ENCODE assay signal across 8 mouse cellular contexts in the genomic region with DNA sequence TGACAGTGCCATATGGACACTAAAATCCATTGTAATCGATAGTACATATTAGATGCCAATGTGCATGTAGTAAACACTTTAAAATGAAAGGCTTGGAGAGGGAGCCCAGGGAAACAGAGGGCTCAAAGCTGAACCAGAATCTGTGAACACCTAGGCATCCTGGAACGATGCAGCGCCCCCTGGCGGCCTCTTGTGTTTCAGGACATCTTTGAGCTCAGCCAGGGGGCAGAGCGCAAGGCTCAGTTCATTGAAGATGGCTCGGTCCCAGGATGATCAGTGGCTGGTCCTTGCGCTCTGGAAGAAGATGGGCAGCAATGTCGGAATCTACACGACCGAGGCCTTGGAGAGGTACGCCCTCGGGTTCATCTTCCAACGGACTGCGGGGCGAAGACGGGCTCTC. TPM values are rescaled to one million over a fixed set of nuclear protein-coding genes. Genes with fewer than 3 reads are reported as not detected.
DNase-seq lines count a peak whose midpoint lies in the region; ATAC-seq and TF ChIP-seq lines count a peak whose summit lies in the region.
"Not testable (repeated sequence)": the region's sequence is repeated elsewhere in the genome, so short reads cannot be mapped to it uniquely, and the experiment has no call there.

A gene (plus strand): TSS at position 205 of the 400 bp plus-strand sequence.

- 5% methylated on average over 16 of the region's 16 CpGs for WGBS in embryonic facial prominence, embryonic 13.5 days
- 5% methylated on average over 16 of the region's 16 CpGs for WGBS in kidney, adult 2 months

- peak; percentile 78 for DNase-seq in adrenal gland, postnatal 14 days
- DNase-seq in heart, adult 8-10 months (ENCODE audit: low spot score) = peak; percentile 37
- DNase-seq in kidney, adult 2 months = peak; percentile 58
- peak; percentile 46 to 54 for DNase-seq in left cerebral cortex, postnatal 36 days (ENCODE audit: low spot score in 2 of 2)
- peak; percentile 51 for DNase-seq in right cerebral cortex, adult 18-20 months
- DNase-seq in urinary bladder, adult 2 months (ENCODE audit: low spot score) = peak; percentile 34

- not testable (repeated sequence) for H3K27ac ChIP-seq in embryonic facial prominence, embryonic 13.5 days; kidney, adult 2 months (ENCODE audit: insufficient read depth, low read depth, low read length)

- peak within 1 kb of the TSS; percentile 23 for H3K4me3 ChIP-seq in embryonic facial prominence, embryonic 13.5 days
- not testable (repeated sequence) for H3K4me3 ChIP-seq in kidney, adult 2 months (ENCODE audit: insufficient read depth, low read depth, low read length)

- not testable (repeated sequence) for H3K9ac ChIP-seq in embryonic facial prominence, embryonic 13.5 days

- not testable (repeated sequence) for H3K9me3 ChIP-seq in embryonic facial prominence, embryonic 13.5 days

- not testable (repeated sequence) for H3K4me1 ChIP-seq in embryonic facial prominence, embryonic 13.5 days; kidney, adult 2 months (ENCODE audit: control insufficient read depth, insufficient read depth, low read length)

- peaks cover 22% of the 10 kb centered on the region for H3K27me3 ChIP-seq in embryonic facial prominence, embryonic 13.5 days
- H3K27me3 ChIP-seq in kidney, adult 2 months (replicated peaks; ENCODE audit: control insufficient read depth, insufficient read depth, low read length) = not testable (repeated sequence)

- TF ChIP-seq CTCF in kidney, adult 2 months (conservative IDR thresholded peaks at IDR 0.05; ENCODE audit: insufficient read depth, insufficient read length, low read depth, low read length) = peak; percentile 47

- ATAC-seq in embryonic facial prominence, embryonic 13.5 days (ENCODE audit: insufficient number of reproducible peaks, insufficient read depth, low FRiP score, low TSS enrichment, low read depth) = not testable (repeated sequence)
- ATAC-seq in megakaryocyte progenitor cell, adult 5-6 weeks (replicated peaks; ENCODE audit: poor library complexity) = peak; percentile 70

- peak within 1 kb of the TSS; percentile 52 for H3K4me2 ChIP-seq in embryonic facial prominence, embryonic 13.5 days

- not testable (repeated sequence) for TF ChIP-seq POLR2A in kidney, adult 2 months (IDR thresholded peaks at IDR 0.05; ENCODE audit: low read depth, low read length)

- intact Hi-C loops in left cerebral cortex, postnatal 36 days (cut with DNase I) = not testable (repeated sequence)

- not testable (repeated sequence) for H3K36me3 ChIP-seq in embryonic facial prominence, embryonic 13.5 days; kidney, adult 2 months (ENCODE audit: control insufficient read depth, insufficient read depth, low read length)

RNA-seq across cellular contexts. Expression of the gene that starts here (rescaled TPM):
- total RNA-seq in adrenal gland, postnatal 14 days (2021) = 1.0 TPM in 1 of 2 replicates, not detected in the other
- 1.3 and 1.6 TPM in 2 replicates for polyA plus RNA-seq in embryonic facial prominence, embryonic 13.5 days (2015; fragmentation: Nextera tagmentation; extraction: Ambion mirVana)
- total RNA-seq in heart, adult 8-10 months (2022) = under 1 TPM in 1 of 4 experiments, not detected in 3; 0.83 TPM
- 0.18 and 0.45 TPM in 2 replicates for polyA plus RNA-seq in kidney, adult 2 months (2012; rRNA removed)
- 1 to 10 TPM in 1 of 2 experiments, under 1 TPM in 1; 0.72 to 1.0 TPM for total RNA-seq in left cerebral cortex, postnatal 36 days (2021)
- total RNA-seq in megakaryocyte progenitor cell, adult 5-6 weeks (2015) = not detected in 2 replicates
- total RNA-seq in megakaryocyte progenitor cell, adult 5-6 weeks (2017) = not detected in 2 replicates
- polyA plus RNA-seq in urinary bladder, adult 2 months (2012; rRNA removed) = not detected in 2 replicates

Comparison
In these comparisons a context has a peak if more than half of its experiments do, and no peak if none do; other contexts are left out.
1. Peak in DNase-seq in heart, adult 8-10 months; RNA of the gene not detected or under 1 TPM.
2. Peak in DNase-seq in kidney, adult 2 months; RNA of the gene not detected or under 1 TPM.
3. Peak in ATAC-seq in megakaryocyte progenitor cell, adult 5-6 weeks; RNA of the gene not detected or under 1 TPM.
4. Peak in DNase-seq in urinary bladder, adult 2 months; RNA of the gene not detected or under 1 TPM.